Mouse (Mus musculus) regulatory T cell (primary cell): ENCODE measurements around the gene Crtap.
"Not testable (repeated sequence)": the region's sequence is repeated elsewhere in the genome, so short reads cannot be mapped to it uniquely, and the experiment has no call there.

Source experiments
- in situ Hi-C: fragments of 300-600 bp; cut with MboI, MseI; formaldehyde crosslinking; loops from one replicate; pipeline ENCODE4 v1.15.1; 2025; ENCODE audit warnings: high pct_unique_total_duplicates

Crtap gene

DNA sequence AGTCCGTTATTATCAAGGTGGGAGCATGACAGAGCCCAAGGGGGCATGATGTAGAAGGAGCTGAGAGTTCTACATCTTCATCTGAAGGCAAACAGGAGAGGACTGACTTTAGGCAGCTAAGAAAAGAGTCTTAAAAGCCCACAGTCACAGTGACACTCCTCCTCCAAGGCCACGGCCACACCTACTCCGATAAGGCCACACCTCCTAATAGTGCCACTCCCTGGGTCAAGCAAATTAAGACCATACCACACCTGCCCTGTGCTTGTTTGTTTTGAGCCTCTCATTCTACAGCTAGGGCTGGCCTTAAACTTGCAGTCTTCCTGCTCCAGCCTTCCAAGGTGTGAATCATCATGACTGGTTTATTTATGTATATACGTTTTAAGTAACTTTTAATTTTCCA lies 4.8 kb upstream of the Crtap start:
- in situ Hi-C loops, result no loop called here

DNA sequence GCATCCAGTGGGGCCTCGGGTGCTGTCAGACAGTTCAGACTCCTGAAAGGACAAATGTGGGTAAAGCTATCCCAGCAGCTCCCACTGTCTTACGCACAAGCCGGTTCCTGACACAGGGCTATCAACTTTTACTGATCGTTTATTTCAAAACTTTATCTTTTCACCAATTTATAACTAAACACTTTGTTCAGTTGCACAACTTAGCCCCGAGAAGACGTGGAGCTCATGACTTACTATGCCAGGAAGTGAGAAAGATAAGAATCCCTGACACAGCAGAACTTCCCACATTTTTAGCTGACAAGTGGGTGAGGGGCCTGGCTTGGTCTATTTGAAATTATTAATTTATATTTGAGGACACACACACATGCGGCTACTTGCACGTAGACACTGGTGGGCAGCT lies 4.2 kb upstream of the Crtap start:
- in situ Hi-C loops, result no loop called here

DNA sequence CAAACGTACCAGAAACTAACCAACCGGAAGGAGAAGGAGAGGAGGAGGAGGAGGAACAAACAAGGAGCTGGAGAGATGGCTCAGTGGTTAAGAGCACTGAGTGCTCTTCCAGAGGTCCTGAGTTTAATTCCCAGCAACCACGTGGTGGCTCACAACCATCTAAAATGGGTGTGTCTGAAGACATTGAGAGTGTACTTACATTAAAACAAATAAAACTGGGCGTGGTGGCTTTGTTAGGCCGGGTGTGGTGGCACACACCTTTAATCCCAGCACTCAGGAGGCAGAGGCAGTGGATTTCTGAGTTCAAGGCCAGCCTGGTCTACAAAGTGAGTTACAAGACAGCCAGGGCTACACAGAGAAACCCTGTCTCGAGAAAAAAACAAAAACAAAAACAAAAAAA lies 3.7 kb upstream of the Crtap start:
- in situ Hi-C loops, result not testable (repeated sequence)

DNA sequence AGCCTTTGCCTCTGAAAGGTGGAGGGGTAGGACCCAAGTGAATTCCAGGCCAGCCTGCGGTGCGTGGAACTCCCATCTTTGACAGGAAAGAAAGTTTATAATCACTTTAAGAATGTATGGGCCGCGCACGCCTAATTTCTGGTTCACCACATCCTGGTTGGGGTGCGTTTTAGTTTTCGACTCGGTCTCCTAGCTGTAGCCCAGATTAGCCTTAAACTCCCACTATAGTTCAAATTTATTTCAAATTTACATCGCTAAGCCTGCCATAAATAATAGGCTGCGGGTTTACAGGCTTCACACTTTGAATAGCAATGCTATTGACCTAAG lies 237 bp upstream of the Crtap start:
- in situ Hi-C loops, result no loop called here

DNA sequence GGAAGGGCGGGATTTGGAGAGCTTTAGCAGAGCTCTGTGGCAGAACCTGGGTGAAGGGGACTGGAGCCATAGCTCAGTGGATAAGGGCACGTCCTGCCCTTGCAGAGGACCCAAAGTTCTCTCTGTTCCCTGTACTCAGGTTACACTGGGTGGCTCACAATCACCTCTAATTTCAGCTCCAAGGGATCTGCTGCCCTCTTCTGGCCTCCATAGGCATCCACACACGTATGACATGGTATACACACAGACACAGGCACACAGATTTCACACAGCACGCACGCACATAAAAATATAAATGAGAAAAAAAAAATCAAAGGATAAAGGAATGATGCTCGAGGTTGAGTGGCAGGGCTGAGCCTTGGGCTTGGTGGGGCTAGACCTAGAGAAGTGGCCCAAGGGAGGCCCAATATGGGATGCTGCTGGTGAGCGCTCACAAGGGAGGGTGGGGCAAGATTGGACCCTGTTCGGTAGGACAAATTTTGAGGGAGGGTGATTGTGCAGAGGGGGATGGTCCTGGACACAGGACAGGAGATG lies 1.0 kb downstream of the Crtap start:
- in situ Hi-C loops, result no loop called here

DNA sequence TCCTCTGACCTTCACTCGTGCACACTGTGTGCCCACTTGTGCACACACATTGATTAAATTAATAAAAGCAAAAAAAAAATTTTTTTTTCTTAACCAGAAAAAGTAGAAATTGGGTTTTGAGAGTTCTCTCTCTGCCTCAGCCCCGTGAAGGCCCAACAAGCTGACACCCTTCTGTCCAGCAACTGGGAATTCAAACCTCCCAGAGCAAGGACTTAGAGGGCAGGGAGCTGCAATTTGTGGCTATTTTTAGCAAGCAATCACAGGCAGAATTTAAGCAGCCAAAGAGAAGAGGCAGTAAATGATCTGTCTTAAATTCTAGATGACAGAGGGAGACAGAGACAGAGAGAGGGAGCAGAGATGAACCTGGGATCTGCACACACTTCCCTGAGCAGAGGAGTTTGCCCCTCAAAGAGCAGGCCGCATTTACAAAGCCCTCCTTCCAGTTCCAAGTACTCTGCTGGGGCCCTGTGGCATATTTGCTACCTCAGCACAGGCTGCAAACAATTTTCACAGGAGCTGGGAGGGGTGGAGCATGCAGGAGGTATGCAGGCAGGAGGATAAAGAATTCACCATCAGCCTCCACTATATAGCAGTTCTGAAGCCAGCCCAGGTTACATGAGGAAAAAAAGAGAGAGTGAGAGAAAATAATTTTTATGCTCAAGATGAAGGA lies 1.6 kb downstream of the Crtap start:
- in situ Hi-C loops, result no loop called here

DNA sequence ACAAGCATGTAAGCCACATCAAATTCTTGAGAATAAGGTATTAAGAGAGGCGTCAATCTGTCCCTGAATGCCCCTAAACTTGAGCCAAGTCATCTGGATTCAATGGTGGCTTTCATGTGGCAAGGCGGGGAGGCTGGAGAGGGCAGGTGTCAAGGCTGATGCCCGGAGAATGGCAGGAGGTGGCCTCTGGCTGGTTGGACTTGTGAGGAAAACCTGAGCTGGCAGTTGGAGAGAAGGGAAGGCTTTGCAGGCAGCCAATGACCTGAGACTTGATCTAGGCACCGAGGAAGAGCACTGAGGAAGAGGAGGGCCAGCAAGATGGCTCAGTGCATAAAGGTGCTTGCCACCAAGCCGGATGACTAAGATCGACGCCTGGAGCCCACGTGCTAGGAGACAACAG lies 2.2 kb downstream of the Crtap start:
- in situ Hi-C loops, result no loop called here

DNA sequence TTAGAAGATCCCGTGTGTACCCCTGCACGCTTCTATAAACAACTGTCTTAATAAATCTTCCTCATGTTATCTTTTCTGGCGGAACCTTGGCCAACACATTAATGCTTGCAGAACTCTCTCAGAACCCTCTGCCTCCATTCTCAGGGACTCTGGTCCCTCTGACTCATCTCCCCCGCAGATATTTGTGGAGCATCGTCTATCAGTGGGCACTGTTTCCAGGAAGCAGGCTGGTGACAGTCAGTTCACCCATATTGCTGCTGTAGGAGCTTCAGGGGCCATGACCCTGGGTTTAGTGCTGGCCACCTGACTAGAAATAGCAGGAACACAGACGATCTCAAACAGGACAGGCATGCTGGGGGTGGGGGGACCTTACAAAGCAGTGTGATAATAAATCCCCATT lies 3.4 kb downstream of the Crtap start:
- in situ Hi-C loops, result no loop called here

DNA sequence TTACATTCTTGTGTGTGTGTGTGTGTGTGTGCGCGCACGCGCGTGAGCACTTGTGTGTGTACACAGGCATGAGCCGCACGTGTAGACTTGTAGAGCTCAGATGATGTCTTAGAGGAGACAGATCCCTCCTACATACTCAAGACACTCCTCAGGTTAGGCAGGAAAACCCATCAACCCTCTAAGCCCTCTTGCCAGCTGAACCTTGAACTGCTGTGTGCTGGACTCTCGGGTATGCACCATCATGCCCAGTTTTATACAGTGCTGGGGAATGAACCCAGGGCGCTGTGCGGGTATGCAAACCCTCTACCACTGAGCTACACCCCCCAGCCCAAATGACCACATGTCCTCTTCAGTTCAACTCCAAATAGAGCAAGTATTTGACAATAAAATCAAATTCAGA lies 5.3 kb downstream of the Crtap start:
- in situ Hi-C loops, result no loop called here

DNA sequence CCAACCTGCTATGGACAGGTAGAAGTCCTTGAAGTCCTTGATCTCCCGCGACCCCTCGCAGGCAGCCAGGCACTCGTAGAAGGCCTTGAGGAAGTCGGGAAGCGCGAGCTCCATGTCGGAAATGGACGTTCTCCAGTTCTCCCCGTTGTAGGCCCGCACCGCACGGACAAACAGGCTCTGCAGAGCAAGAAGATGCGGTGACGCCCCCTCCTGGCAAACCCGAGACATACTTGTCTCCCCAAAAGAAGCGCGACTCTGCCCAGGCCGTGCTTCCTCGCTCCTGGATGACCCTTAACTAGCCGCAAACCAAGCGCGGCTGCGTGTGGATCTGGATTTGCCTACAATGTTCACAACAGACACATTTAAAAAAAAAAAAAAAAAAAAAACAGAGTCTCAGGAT lies 5.8 kb downstream of the Crtap start:
- in situ Hi-C loops, result loop anchor here (5.0 kb wide), 1 partner anchor 67 kb away; no protein-coding TSS in a partner anchor

DNA sequence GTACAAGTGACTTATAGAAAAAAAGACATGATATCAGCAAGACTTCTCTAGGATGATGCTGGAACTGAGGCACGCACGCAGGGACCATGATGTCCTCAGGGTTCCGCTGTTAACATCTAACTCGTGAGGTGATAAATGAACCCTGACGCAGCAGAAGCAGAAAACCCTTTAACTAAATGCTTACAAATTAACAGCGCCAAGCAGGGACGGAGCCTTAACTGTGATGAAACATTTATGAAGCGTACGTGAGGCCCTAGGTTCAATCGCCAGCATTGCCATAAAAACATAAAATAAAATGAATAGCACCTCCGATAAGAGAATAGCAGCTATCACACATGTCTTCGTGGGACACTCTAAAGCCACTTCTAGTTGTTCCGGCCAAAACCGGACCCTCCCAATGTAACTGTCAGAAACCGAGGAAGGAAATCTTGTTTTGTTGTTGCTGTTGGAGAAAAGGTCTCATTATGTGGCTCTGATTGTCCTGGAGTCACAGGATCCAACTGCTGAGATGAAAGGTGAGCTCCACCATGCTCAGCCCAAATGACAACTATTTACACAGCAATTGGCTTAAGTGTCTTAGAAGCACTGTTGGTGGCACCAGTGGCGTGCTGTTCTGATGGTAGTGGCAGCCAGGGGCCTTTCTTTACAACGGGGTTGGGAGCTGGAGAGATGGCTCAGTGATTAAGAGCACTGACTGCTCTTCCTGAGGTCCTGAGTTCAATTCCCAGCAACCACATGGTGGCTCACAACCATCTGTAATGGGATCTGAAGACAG lies 7.4 kb downstream of the Crtap start:
- in situ Hi-C loops, result loop anchor here (5.0 kb wide), 1 partner anchor 66 kb away; no protein-coding TSS in a partner anchor

DNA sequence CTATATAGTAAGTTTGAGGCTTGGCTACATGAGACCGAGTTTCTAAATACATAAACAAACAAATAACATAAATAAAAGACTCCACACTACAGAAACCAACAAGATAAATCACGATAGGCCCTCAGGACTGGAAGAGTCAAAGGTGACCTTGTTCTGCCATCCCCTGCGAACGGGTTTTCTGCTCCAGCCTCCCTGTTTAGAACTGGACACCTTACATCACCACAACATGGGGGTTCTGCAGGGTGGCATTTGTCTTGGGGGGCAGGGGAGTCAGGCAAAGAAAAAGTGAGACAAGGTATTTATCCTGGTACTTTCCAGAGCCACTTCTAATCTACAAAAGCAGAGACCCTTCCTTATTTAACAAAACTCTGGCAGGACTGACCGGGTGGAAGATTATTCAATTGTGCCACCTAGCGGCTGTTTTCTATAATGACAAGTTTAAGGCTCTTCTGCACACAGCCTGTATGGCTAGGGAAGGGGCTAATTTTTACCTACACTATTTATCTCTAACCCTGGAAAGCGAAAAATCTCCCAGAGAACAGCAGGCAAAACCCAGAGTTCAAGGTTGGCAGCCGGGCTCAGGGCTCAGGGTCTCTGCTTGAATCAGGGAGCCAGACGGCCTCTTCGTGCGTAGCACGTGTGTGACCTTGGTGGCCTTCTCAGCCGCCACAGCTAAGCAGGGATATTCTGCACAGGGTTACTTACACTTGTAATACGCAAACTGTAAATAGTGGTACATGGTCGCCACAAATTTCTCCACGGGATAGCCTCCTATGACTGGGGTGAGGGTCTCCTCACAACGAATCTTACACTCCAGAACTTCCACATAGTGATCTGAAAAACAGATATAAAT lies 9.4 kb downstream of the Crtap start:
- in situ Hi-C loops, result loop anchor here (5.0 kb wide), 1 partner anchor 64 kb away; no protein-coding TSS in a partner anchor

DNA sequence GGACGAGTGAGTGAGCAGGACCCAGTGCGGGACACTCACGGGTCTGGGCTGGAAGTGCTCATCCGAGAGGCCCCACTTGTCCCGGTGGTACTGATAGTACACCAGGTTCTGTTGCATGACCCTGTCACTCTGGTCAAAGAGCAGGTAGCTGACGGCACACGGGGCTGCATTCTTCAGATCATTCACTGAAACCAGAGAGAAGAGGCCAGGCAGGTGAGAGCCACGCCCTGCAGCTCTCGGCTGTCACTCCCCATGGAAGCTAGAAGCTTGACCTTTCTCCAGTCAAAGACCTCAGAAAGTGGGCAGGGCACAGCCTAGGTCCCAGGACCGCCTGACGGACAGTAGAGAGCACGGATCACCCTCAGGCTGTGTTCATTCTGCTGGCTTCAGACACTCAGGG lies 10.6 kb downstream of the Crtap start:
- in situ Hi-C loops, result loop anchor here (5.0 kb wide), 1 partner anchor 63 kb away; no protein-coding TSS in a partner anchor

DNA sequence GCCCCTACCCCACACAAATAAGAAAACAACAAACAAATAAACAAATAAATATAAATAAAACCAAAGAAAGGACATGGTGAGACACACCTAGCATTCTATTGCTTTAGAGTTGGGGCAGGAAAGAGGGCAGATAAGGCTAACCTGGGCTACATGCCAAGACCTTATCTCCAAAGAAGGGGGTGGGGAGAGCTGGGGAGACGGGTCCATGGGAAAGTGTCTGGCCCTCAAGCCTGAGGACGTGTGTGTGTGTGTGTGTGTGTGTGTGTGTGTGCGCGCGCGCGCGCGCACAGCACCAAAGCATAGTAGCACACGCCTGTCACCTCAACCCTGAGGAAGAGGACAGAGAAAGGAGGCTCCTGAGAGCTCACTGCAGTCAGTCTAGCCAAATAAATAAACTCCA lies 13.3 kb downstream of the Crtap start:
- in situ Hi-C loops, result no loop called here

DNA sequence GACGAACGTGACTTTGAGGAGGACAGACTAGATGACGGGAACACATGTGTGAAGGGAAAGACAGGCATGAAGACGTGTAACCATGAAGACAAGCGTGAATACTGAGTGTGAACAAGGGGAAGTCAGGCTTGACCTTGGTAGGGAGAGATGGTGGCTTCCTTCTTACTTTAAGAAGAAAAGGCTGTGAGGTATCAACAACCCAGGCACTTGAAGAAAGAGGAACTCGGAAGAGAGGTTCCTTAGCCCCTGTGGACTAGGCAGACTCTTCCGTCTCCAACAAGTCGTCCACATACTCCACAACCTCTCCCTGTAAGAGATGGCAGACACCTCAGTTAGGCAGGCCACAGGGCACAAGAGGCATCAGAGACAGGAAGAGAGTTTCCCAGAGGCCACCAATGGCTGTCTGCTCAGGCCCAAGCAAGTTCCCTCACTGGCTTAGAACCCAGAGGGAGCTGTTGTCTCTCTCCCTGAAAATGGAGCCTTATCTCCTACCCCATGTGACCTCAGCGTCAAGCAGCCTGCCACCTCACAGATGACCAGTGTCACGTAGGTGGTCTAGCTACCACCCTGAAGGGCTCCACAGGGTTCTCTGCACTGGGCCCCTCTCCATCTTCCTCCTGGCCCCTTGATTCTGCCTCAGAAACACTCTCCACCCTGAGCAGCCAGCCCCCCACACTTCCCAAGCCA lies 15.1 kb downstream of the Crtap start:
- in situ Hi-C loops, result no loop called here

DNA sequence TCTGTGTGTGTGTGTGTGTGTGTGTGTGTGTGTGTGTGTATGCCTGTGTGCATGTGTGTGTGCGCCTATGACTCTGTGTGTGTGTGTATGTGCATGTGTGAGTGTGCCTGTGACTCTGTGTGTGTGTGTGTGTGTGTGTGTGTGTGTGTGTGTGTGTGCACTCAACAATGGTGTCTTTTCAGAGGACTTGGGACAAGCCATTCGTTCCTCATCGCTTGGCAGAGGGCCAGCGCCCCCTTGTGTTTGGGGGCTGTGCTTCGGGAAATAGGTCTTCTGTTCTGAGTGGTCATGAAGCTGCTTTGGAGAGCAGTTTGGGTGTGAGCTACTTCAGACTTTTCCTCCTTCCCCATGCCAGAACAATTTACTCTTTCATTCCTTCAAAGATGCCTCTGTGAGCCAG lies 18.8 kb downstream of the Crtap start:
- in situ Hi-C loops, result loop anchor here (5.0 kb wide), 1 partner anchor 279 kb away; no protein-coding TSS in a partner anchor

DNA sequence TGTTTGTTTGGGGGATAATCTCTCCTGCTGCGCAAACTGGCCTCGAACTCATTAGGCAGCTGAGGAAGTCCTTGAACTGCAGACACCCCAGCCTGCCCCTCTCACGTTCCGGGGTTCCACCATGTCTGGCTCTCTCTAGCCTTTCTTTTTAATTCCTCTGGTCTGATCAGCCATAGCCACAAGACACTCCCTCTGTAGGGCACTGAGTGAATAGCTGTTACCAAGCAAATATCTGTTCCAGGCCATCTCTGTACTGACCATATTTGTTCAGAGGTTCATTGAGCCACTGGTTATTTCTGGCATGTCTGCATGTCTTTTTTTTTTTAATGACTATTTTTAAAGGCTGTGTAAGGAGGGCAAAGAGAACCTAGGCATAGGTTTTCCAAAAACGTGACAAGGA lies 21.1 kb downstream of the Crtap start:
- in situ Hi-C loops, result not testable (repeated sequence)

DNA sequence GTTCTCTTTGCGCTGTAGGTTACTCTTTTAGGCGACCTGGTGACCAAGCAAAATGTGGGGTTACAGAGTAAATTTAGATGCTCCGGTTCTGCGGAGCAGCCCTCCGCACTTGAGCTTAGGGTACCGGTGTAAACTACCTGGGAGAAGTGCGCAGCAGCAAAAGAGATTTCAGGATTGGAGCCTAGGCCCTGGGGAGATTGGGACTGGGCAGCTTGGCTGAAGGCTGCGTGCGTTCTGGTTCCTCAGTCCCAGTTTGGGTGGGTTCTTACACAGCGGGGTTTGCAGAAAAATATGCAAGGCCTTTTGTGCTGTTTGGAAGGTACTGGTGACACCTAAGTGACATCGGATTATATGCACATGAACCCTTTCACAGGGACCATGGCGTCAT lies 22.0 kb downstream of the Crtap start:
- in situ Hi-C loops, result no loop called here

DNA sequence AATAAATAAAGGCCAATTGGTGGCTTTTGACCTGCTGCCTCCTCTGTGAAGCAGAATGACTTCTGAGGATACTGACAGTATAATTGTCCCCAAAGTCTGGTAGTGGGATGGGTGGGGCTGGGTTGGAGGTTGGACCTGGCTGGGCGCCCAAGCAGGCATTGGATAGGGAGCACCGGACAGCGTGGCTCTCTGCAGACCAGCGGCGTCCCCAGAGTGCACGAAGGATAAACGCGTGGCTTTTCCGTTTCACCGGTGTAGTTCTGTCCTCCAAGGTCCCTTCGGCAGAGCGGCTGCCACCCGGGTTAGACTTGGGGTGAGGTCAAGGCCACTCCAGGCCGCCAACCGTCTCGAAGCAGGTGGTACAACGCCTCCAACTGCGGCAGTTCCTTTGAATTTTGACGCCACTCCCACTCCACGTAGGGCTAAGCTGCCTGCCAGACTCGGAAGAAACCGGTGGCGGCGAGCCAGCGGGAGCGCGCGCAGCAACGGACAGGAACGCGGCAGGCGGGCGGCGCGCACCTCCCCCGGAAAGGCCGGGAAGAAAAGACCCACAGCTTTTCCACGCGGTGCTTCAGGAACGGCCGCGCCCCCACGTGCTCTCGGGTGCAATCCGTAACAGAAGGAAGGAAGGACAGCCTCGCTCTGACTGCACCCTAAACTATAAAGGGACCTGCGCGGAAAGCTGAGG lies 22.5 kb downstream of the Crtap start:
- in situ Hi-C loops, result no loop called here

DNA sequence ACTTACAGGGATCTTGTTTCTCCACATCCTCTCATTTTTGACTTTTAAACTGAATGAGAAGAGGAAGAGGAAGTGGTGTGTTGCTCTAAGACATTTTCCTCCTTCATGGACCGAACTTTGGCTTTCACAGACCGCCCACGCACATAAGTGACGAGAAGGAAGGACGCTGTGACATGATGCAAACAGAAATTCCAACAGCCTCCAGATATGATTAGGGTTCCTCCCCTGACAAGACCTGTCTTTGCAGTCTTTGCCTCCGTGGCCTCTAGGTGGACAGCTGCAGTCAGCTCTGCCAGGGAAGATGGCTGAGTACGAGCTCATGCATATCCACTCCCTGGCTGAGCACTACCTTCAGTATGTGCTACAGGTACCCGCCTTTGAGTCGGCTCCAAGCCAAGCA lies 60.6 kb downstream of the Crtap start, which contains the start of gene Bcl2a1c:
Gene Bcl2a1c, plus strand, starts transcription at position 281 of the 400 bp plus-strand sequence.
- in situ Hi-C loops, result not testable (repeated sequence)

DNA sequence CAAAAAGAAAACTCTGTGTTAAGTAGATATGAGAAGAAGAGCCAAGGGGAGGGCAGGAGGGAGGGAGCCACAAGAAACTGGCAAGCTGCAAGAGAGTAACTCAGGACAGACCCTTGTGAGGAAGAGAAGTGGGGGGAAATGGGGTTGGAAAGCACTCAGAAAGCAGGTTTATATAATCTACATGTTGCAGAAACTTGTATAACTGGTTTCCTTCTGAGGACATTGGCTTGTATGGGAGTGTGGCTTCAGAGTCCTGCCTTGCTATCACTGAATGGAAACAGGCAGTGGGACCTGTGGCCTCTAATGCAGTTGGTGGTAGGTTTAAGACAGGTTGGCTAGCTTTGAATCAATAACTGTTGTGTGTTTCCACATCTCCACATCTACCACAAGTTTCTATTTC lies 62.1 kb downstream of the Crtap start:
- in situ Hi-C loops, result not testable (repeated sequence)
